Mouse (Mus musculus) embryonic fibroblast, embryonic 13.5 days (primary cell): ENCODE measurements around the gene Tcn2. TPM values are rescaled to one million over a fixed set of nuclear protein-coding genes. Genes with fewer than 3 reads are reported as not detected.
"Not testable (repeated sequence)": the region's sequence is repeated elsewhere in the genome, so short reads cannot be mapped to it uniquely, and the experiment has no call there.

Experiments used
- H3K27ac ChIP-seq: 2 replicates; pipeline ENCODE4 v1.5.1; 2012; ENCODE audit warnings: low read length, control low read depth, inconsistent platforms; ENCODE audit not compliant: insufficient read depth
- H3K4me1 ChIP-seq: 2 replicates; pipeline ENCODE4 v1.6.1; 2011; ENCODE audit warnings: low read length; ENCODE audit not compliant: control insufficient read depth, insufficient read depth
- H3K4me3 ChIP-seq: 2 replicates; pipeline ENCODE4 v1.5.1; 2011; ENCODE audit warnings: mild to moderate bottlenecking, control low read depth, low read length; ENCODE audit not compliant: insufficient read depth
- CTCF ChIP-seq: IDR thresholded peaks from 2 replicates; pipeline ENCODE4 v1.5.1; 2011; ENCODE audit warnings: mild to moderate bottlenecking, control low read depth, low read length, moderate library complexity, borderline replicate concordance; ENCODE audit not compliant: insufficient read depth
- POLR2A ChIP-seq: IDR thresholded peaks from 2 replicates; pipeline ENCODE4 v1.6.1; 2011; ENCODE audit warnings: low read depth, mild to moderate bottlenecking, control low read depth, low read length, moderate library complexity
- polyA plus RNA-seq: library from polyadenylated mRNA; stranded (reverse); fragments of >200 nt; gene quantifications from 2 replicates; pipeline ENCODE4 v1.2.4, GENCODE M21; 2011; ENCODE audit warnings: low read depth; ENCODE audit not compliant: missing spikeins, insufficient read length

Gene Tcn2
- polyA plus RNA-seq, 1 experiment: 75.4 TPM

DNA sequence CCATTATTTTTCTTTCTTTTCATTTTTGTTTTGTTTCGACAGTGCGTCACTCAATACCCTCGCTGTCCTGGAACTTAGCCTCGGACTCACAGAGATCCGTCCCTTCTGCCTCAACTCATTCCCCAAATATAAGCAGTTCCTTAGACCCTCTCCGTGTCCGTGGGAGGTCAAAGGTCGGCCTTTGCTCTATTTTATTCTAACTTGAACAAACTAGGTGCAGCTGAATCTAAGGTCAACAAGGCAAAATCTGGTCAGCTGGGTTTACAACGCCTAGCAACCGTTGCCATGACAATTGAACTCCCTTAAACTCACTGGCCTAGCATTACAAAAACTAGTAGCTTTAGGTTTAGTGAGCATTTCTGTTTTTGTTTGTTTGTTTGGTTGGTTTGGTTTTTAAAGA lies 31.2 kb upstream of the Tcn2 start:
- Histone ChIP-seq H3K4me1 (peaks cover 5% of the 10 kb centered on the region), H3K4me3 (peak overlapping the region; percentile 28), H3K27ac (no peak overlapping the region)
- no peak for TF ChIP-seq CTCF
- TF ChIP-seq POLR2A: no peak; the same call in 1 of the 2 replicates

GRCm38 (mm10) chr11:3961761-3962160 lies 29.8 kb upstream of the Tcn2 start:
- Histone ChIP-seq H3K4me1 (peaks cover 5% of the 10 kb centered on the region), H3K4me3 (no peak overlapping the region), H3K27ac (no peak overlapping the region)
- TF ChIP-seq POLR2A (no peak), CTCF (no peak)

DNA sequence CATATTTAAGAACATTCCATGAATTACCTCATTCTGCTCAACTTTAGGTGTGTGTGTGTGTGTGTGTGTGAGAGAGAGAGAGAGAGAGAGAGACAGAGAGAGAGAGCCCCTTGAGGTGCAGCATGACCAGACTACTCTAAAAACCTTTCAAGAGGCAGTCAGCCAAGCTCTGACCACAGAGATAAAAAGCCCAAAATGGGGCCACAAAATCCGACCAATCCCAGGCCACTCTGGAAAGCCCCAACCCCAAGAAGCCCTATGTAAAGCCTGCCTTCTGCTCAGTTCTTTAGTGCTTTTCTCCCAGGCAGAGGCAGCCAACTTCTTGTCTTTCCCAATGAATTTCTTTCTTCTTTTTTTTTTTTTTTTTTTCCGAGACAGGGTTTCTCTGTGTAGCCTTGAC lies 28.9 kb upstream of the Tcn2 start:
- TF ChIP-seq POLR2A: no peak
- no peak for TF ChIP-seq CTCF
- Histone ChIP-seq H3K27ac (no peak overlapping the region), H3K4me3 (no peak overlapping the region), H3K4me1 (peaks cover 5% of the 10 kb centered on the region)

DNA sequence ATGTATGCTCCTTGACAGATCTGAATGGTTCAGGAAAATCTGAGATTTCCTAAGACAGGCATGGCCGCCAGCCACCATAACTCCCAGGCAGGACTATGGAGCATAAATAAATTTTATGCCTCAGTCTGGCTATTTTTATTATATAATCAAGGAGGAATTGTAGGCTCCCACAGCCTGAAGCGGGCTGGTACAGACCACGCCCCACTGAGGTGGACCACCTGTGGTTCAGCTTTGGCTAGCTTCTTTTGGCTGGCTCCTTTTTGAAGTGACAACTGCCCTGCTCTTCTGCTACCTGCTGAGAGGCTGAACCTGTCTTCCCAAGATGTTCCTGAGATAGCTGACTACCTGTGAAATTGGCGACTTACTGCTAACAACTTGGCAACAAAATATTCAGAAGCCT lies 23.4 kb upstream of the Tcn2 start:
- not testable (repeated sequence) for H3K4me1 ChIP-seq, H3K4me3 ChIP-seq, H3K27ac ChIP-seq

DNA sequence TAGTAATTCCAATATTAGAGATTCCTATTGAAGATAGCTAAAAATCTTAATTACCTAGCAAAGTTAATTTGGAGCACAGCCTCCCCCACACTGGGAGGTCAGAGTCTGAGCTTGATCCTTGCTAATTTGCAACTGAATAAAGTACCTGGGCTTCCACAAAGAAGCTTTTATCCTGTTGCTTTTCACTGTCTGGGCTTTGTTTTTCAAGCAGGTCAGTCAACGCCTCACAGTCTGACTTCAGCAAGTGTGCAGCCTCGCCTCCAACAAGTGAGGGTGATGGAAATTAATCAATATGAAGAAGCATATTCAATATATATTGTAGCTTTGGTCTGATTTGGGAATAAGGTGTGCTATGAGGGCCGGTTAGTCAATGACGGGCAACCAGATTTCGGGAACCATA lies 22.9 kb upstream of the Tcn2 start:
- H3K27ac ChIP-seq, H3K4me1 ChIP-seq, H3K4me3 ChIP-seq: not testable (repeated sequence)

DNA sequence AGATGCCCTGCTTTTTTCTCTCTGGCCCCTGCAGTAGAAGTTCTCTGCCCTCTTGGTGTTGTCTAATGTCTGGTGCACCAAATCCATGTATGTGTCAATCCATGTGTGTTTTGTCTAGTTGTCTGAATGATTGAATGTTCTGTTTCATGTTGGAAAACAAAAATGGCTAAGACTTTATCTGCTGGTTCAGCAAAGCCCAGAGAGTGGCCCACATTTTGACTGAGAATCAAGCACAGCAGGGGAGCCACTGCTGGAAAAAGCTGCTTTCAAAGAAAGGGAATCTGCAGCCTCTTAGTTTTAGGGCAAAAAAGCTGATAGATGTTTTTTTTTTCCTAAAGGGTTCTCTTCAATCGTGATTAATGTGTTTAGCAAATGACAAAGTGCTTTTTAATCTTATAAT lies 14.4 kb upstream of the Tcn2 start:
- TF ChIP-seq POLR2A (no peak), CTCF (no peak)
- Histone ChIP-seq H3K4me3 (no peak overlapping the region), H3K4me1 (no peaks in the 10 kb centered on the region), H3K27ac (no peak overlapping the region)

- TF ChIP-seq CTCF (no peak), POLR2A (no peak)
- Histone ChIP-seq H3K4me1 (no peaks in the 10 kb centered on the region), H3K27ac (no peak overlapping the region), H3K4me3 (no peak overlapping the region)
These were observed 9.4 kb upstream of the Tcn2 start for GRCm38 (mm10) chr11:3941371-3941770.

DNA sequence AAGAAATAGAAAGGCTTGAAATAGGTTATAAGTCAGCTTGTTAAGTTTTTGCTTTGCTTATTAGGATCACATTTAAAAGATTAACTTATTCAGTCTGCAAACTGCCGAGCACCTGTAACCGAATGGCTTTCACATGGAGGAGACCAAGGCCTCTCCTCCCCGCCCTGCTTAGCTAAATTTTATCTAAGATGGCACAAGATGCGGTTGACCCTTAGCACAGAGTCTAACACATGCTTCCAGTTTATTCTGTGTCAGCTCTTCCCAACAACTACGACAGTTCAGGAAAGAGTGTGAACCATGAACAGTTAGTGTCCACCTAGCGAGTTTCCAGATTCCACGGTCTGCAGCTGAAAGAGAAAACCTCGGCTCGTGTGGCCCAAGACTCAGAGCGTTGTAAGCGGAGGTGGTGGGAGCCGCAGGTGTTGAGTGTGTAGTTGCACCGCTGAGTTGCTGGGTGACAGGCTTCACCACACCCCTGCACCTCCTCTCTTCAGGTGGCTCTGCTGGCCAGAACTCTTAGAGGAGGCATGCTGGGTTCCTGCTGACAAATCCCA lies 5.4 kb upstream of the Tcn2 start:
- H3K27ac ChIP-seq: no peak overlapping the region
- no peak for TF ChIP-seq CTCF
- TF ChIP-seq POLR2A: no peak
- H3K4me1 ChIP-seq: no peaks in the 10 kb centered on the region
- H3K4me3 ChIP-seq: no peak overlapping the region

DNA sequence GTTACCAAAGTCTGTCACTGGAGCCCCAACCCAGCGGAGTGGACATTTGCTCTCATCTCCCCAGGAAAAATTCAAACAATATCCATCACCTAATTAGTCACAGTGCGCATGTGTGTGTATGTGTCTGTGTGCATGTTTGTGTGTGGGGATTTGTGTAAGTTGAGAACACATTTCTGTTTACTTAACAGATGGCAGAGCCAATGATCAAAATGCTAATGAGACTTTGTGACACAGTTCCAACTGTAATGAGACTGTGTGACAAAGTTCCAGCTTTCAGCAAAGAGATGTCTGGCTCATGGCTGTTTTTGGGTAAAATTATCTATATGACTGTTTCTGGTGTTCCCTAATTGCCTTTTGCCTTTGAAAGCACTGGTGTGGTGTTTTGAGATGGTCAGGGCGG lies 4.4 kb upstream of the Tcn2 start:
- Histone ChIP-seq H3K4me1 (peaks cover 1% of the 10 kb centered on the region; the same call in 1 of the 2 replicates), H3K27ac (no peak overlapping the region), H3K4me3 (no peak overlapping the region)
- TF ChIP-seq POLR2A: no peak
- no peak for TF ChIP-seq CTCF

DNA sequence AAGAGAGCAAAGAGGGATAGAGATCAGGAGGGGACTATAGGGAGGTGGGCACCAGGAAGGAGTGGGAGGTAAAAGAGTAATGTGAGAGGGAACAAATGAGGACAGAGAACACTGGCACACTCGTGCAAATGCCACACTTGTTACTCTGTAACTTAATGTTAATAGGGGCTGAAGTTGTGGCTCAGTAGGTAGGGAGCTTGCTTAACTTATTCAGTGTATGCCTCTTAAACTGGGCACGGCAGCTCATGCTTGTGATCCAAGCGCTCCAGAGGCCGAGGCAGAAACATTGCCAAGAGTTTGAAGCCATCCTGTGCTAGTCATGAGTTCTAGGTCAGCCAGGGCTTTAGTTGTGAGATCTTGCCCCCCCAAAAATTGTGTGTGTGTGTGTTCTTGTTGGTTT lies 3.2 kb upstream of the Tcn2 start:
- Histone ChIP-seq H3K27ac (no peak overlapping the region), H3K4me3 (no peak overlapping the region), H3K4me1 (peaks cover 2% of the 10 kb centered on the region; the same call in 1 of the 2 replicates)
- TF ChIP-seq CTCF (no peak), POLR2A (no peak)

- no peak overlapping the region for H3K27ac ChIP-seq
- H3K4me1 ChIP-seq: peaks cover 2% of the 10 kb centered on the region; the same call in 1 of the 2 replicates
- no peak overlapping the region for H3K4me3 ChIP-seq
- no peak for TF ChIP-seq CTCF
- no peak for TF ChIP-seq POLR2A
These were observed 1.9 kb upstream of the Tcn2 start for GRCm38 (mm10) chr11:3933756-3934285.
